Mouse (Mus musculus) activated CD4-positive, CD25-positive, alpha-beta regulatory T cell, adult 9 weeks (primary cell): Measurements from ENCODE around the gene Dcbld1. TPM values are rescaled to one million over a fixed set of nuclear protein-coding genes. Genes with fewer than 3 reads are reported as not detected.

Experiments
- polyA plus RNA-seq: library from polyadenylated mRNA; unstranded; fragments of 100-300 nt; shearing (Covaris generic); gene quantifications from one replicate; pipeline ENCODE4 v1.2.1, GENCODE M21; 2017

Dcbld1 gene
- not detected for polyA plus RNA-seq

DNA sequence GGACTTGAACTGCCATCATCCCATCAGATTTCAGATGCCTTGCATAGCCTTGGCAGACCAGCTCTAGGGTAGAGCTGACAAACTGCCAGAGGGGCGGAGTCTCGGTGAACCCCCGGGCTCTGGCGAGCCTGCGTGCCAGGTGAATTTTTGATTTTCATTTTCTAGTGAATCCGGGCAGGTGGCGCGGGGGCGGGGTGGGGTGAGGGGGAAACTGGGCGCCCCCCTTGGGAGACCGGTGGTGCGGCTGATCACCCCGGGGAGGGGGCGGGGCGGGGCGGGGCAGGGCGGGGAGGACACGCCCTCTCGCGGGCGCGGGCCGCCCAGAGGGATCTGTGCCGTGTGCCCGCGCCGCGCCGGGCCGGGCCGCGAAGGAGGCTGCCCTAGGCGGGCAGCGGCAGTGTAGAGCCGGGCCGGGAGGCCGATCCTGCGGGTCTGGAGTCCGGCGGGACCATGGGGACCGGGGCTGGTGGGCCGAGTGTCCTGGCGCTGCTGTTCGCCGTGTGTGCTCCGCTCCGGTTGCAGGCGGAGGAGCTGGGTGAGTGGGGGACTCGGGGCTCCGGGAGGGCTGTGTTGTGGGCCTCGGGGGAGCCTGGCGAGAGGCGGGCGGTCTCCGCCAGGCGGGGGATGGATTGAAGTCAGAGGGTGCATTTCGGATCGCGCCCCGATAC lies at the start of gene Dcbld1:
Gene Dcbld1, plus strand, starts transcription at position 319 of the 668 bp plus-strand sequence.

DNA sequence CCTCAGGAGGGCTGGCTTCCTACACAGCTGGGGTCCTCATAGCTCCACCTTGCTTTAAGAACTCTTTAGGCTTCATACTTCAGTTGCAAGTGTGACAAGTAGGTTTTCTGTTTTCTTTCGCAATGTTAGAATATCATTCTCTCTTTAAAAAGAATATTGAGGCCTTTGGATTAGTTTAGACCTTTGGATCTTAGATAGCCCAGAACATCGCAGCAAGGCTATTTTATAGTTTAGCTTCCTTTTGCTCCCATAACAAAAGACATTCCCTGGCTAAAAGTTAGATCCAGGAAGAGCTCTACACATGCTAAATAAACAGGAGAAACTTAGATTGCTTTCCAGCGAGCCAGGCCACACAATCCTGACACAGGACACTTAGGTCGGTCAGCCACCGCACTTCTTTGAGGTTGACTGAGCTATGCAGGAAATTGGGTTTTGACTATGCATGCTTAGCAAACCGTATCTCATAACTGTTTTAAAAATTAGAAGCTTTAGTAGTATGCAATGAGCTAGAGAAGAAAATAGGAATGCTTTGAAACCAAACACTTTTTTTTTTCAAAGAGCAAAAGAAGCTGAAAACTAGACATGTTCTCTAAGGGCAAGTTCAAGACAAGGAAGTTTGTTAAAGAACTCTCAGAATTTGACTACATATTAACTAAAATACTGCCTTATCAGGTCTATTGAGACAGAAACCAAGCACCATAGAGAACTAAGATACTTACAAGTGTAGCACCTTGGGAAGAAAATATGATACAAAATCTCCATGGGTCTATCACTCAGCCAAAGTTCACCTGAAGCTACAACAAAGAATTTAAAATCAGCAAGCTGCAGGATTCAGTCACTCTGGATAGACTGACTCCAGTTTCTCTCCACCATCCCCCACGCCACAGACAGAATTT lies 38.2 kb upstream of the Dcbld1 start, which contains the start of gene Ros1:
Gene Ros1, minus strand, starts transcription at position 288 of the 896 bp plus-strand sequence.

DNA sequence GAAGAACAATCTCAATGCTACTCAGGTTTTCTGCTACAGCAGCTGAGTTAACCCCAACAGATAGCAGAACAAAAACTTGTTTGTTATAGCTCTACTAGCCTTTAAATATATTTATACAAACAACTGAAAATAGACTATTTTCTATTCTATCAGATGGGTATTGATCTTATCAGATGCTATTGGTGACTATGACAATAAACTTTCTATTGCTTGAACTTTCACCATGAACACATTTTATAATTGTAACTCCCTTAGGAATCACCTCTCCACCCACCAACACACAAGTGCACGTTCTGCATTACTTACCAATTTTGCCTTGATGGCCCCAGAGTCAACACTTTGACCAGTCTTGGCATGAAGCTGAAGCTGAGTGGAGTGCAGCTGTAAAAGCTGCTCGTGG lies 125.0 kb downstream of the Dcbld1 start, which contains the start of gene Gm26741:
Gene Gm26741, plus strand, starts transcription at position 301 of the 400 bp plus-strand sequence.

Other genes starting within 250 kb of the Dcbld1 start
- not detected for gene Vgll2, start 211.1 kb upstream of the Dcbld1 start, polyA plus RNA-seq
- gene Ros1, start 38.4 kb upstream of the Dcbld1 start, polyA plus RNA-seq: not detected
- not detected for gene Gm26741, start 125.1 kb downstream of the Dcbld1 start, polyA plus RNA-seq
- 5.3 TPM for gene Gopc, start 148.5 kb downstream of the Dcbld1 start, polyA plus RNA-seq
- gene Nepn, start 155.4 kb downstream of the Dcbld1 start, polyA plus RNA-seq: not detected
- 5.6 TPM for gene Nus1, start 183.9 kb downstream of the Dcbld1 start, polyA plus RNA-seq